Mouse (Mus musculus): ENCODE results near the gene Pnpo. TPM values are rescaled to one million over a fixed set of nuclear protein-coding genes. Genes with fewer than 3 reads are reported as not detected.

The Pnpo gene
- polyA plus RNA-seq, 1 experiment from 2014 or later = 40.5 TPM

GRCm38 (mm10) chr11:96978401-96979246 lies 34.8 kb upstream of the Pnpo start:
- no peak for ATAC-seq (ENCODE audit: insufficient number of reproducible peaks, low FRiP score)
- 29% methylated on average over 17 of the region's 17 CpGs for WGBS
- Histone ChIP-seq H3K9me3 (replicated peaks) (no peaks in the 10 kb centered on the region), H3K4me3 (peak overlapping the region; percentile 59), H3K4me2 (peak overlapping the region; percentile 91), H3K36me3 (no peaks in the 10 kb centered on the region), H3K27ac (ENCODE audit: poor library complexity, severe bottlenecking) (peak overlapping the region; percentile 85), H3K4me1 (replicated peaks) (peaks cover 29% of the 10 kb centered on the region), H3K9ac (peak overlapping the region; percentile 84), H3K27me3 (replicated peaks) (peaks cover 22% of the 10 kb centered on the region)

- H3K27me3 ChIP-seq (replicated peaks) = peaks cover 15% of the 10 kb centered on the region
- H3K27ac ChIP-seq (ENCODE audit: poor library complexity, severe bottlenecking) = peak overlapping the region; percentile 88
These were observed 34.0 kb upstream of the Pnpo start for GRCm38 (mm10) chr11:96977606-96978400.

GRCm38 (mm10) chr11:96976911-96977591 lies 33.3 kb upstream of the Pnpo start:
- Histone ChIP-seq H3K36me3 (no peaks in the 10 kb centered on the region), H3K27ac (ENCODE audit: poor library complexity, severe bottlenecking) (peak overlapping the region; percentile 88), H3K4me1 (replicated peaks) (peaks cover 37% of the 10 kb centered on the region), H3K27me3 (replicated peaks) (peaks cover 12% of the 10 kb centered on the region), H3K4me3 (peak overlapping the region; percentile 92), H3K9ac (peak overlapping the region; percentile 97), H3K4me2 (peak overlapping the region; percentile 86), H3K9me3 (replicated peaks) (no peaks in the 10 kb centered on the region)
- ATAC-seq (ENCODE audit: insufficient number of reproducible peaks, low FRiP score) = peak; percentile 85
- under 1% methylated on average over 47 of the region's 50 CpGs for WGBS

More at GRCm38 (mm10) chr11:96977606-96978400, 34.0 kb upstream of the Pnpo start:
- ATAC-seq (ENCODE audit: insufficient number of reproducible peaks, low FRiP score) = peak; percentile 96
- WGBS = under 1% methylated on average over 45 of the region's 45 CpGs
- H3K4me1 ChIP-seq (replicated peaks) = peaks cover 34% of the 10 kb centered on the region
- peak overlapping the region; percentile 92 for H3K4me3 ChIP-seq
- H3K36me3 ChIP-seq = no peaks in the 10 kb centered on the region
- peak overlapping the region; percentile 97 for H3K9ac ChIP-seq
- H3K9me3 ChIP-seq (replicated peaks) = no peaks in the 10 kb centered on the region
- H3K4me2 ChIP-seq = peak overlapping the region; percentile 91

- ATAC-seq (ENCODE audit: insufficient number of reproducible peaks, low FRiP score) = no peak
- no peaks in the 10 kb centered on the region for H3K9me3 ChIP-seq (replicated peaks)
- 45% methylated on average over 3 of the region's 3 CpGs for WGBS
- peak overlapping the region; percentile 86 for H3K4me2 ChIP-seq
- no peaks in the 10 kb centered on the region for H3K36me3 ChIP-seq
- peak overlapping the region; percentile 88 for H3K27ac ChIP-seq (ENCODE audit: poor library complexity, severe bottlenecking)
- peak overlapping the region; percentile 97 for H3K9ac ChIP-seq
- peak overlapping the region; percentile 92 for H3K4me3 ChIP-seq
- peaks cover 5% of the 10 kb centered on the region for H3K27me3 ChIP-seq (replicated peaks)
- peaks cover 44% of the 10 kb centered on the region for H3K4me1 ChIP-seq (replicated peaks)
These were observed 32.5 kb upstream of the Pnpo start for GRCm38 (mm10) chr11:96976379-96976687.

- Histone ChIP-seq H3K4me3 (peak overlapping the region; percentile 92; the same call in 1 of the 2 replicates), H3K27ac (ENCODE audit: poor library complexity, severe bottlenecking) (peak overlapping the region; percentile 88), H3K4me2 (peak overlapping the region; percentile 86), H3K9ac (peak overlapping the region; percentile 97), H3K4me1 (replicated peaks) (peaks cover 50% of the 10 kb centered on the region), H3K27me3 (replicated peaks) (no peaks in the 10 kb centered on the region), H3K9me3 (replicated peaks) (no peaks in the 10 kb centered on the region), H3K36me3 (no peaks in the 10 kb centered on the region)
- no peak for ATAC-seq (ENCODE audit: insufficient number of reproducible peaks, low FRiP score)
- WGBS = 55% methylated on average over 10 of the region's 10 CpGs
These were observed 32.0 kb upstream of the Pnpo start for GRCm38 (mm10) chr11:96975511-96976378.

GRCm38 (mm10) chr11:96974813-96975212 lies 31.0 kb upstream of the Pnpo start:
- no peak for ATAC-seq (ENCODE audit: insufficient number of reproducible peaks, low FRiP score)
- Histone ChIP-seq H3K9me3 (replicated peaks) (no peaks in the 10 kb centered on the region), H3K27me3 (replicated peaks) (no peaks in the 10 kb centered on the region), H3K4me1 (replicated peaks) (peaks cover 59% of the 10 kb centered on the region), H3K9ac (no peak overlapping the region), H3K27ac (ENCODE audit: poor library complexity, severe bottlenecking) (no peak overlapping the region), H3K4me3 (no peak overlapping the region), H3K4me2 (no peak overlapping the region), H3K36me3 (no peaks in the 10 kb centered on the region)
- 68% methylated on average over 5 of the region's 5 CpGs for WGBS

GRCm38 (mm10) chr11:96973426-96973964 lies 29.7 kb upstream of the Pnpo start:
- H3K27me3 ChIP-seq (replicated peaks) = no peaks in the 10 kb centered on the region
- H3K4me1 ChIP-seq (replicated peaks) = peaks cover 71% of the 10 kb centered on the region
- H3K36me3 ChIP-seq = no peaks in the 10 kb centered on the region
- H3K9me3 ChIP-seq (replicated peaks) = no peaks in the 10 kb centered on the region
- no peak overlapping the region for H3K4me3 ChIP-seq
- ATAC-seq (ENCODE audit: insufficient number of reproducible peaks, low FRiP score) = no peak
- 91% methylated on average over 5 of the region's 5 CpGs for WGBS
- no peak overlapping the region for H3K27ac ChIP-seq (ENCODE audit: poor library complexity, severe bottlenecking)
- no peak overlapping the region for H3K4me2 ChIP-seq
- H3K9ac ChIP-seq = peak overlapping the region; percentile 39; the same call in 1 of the 2 replicates

- peaks cover 74% of the 10 kb centered on the region for H3K4me1 ChIP-seq (replicated peaks)
- H3K4me2 ChIP-seq = no peak overlapping the region
- WGBS = 79% methylated on average over 5 of the region's 5 CpGs
- H3K4me3 ChIP-seq = no peak overlapping the region
- ATAC-seq (ENCODE audit: insufficient number of reproducible peaks, low FRiP score) = no peak
- H3K9me3 ChIP-seq (replicated peaks) = no peaks in the 10 kb centered on the region
- H3K36me3 ChIP-seq = no peaks in the 10 kb centered on the region
- H3K9ac ChIP-seq = peak overlapping the region; percentile 39; the same call in 1 of the 2 replicates
- H3K27me3 ChIP-seq (replicated peaks) = no peaks in the 10 kb centered on the region
- no peak overlapping the region for H3K27ac ChIP-seq (ENCODE audit: poor library complexity, severe bottlenecking)
These were observed 29.1 kb upstream of the Pnpo start for GRCm38 (mm10) chr11:96972906-96973305.

GRCm38 (mm10) chr11:96970341-96970740 lies 26.6 kb upstream of the Pnpo start:
- Histone ChIP-seq H3K27me3 (replicated peaks) (no peaks in the 10 kb centered on the region), H3K36me3 (no peaks in the 10 kb centered on the region), H3K4me2 (peak overlapping the region; percentile 56), H3K4me3 (no peak overlapping the region), H3K4me1 (replicated peaks) (peaks cover 72% of the 10 kb centered on the region), H3K9ac (peak overlapping the region; percentile 64), H3K27ac (ENCODE audit: poor library complexity, severe bottlenecking) (peak overlapping the region; percentile 99), H3K9me3 (replicated peaks) (no peaks in the 10 kb centered on the region)
- ATAC-seq (ENCODE audit: insufficient number of reproducible peaks, low FRiP score) = no peak
- WGBS = 50% methylated on average over 3 of the region's 3 CpGs

GRCm38 (mm10) chr11:96969746-96970145 lies 26.0 kb upstream of the Pnpo start:
- 27% methylated on average over 1 of the region's 1 CpGs for WGBS
- Histone ChIP-seq H3K9me3 (replicated peaks) (no peaks in the 10 kb centered on the region), H3K4me3 (no peak overlapping the region), H3K36me3 (no peaks in the 10 kb centered on the region), H3K4me1 (replicated peaks) (peaks cover 69% of the 10 kb centered on the region), H3K4me2 (peak overlapping the region; percentile 56), H3K9ac (peak overlapping the region; percentile 64), H3K27ac (ENCODE audit: poor library complexity, severe bottlenecking) (peak overlapping the region; percentile 99), H3K27me3 (replicated peaks) (no peaks in the 10 kb centered on the region)
- ATAC-seq (ENCODE audit: insufficient number of reproducible peaks, low FRiP score) = peak; percentile 30; the same call in 1 of the 2 replicates
